Mouse (Mus musculus) small intestine, adult 2 months (tissue): ENCODE results near the gene Ptpra. TPM values are rescaled to one million over a fixed set of nuclear protein-coding genes. Genes with fewer than 3 reads are reported as not detected.

ENCODE experiments used
- H3K27ac ChIP-seq: fragments of 200-500 bp; 2 replicates; pipeline ENCODE4 v1.5.1; 2012; ENCODE audit warnings: low read depth, low read length, control low read depth, inconsistent platforms; ENCODE audit not compliant: insufficient read depth
- H3K27me3 ChIP-seq: fragments of 200-500 bp; 2 replicates; pipeline ENCODE4 v1.6.1; 2012; ENCODE audit warnings: mild to moderate bottlenecking, moderate library complexity, low read length, inconsistent platforms; ENCODE audit not compliant: control insufficient read depth, insufficient read depth
- H3K36me3 ChIP-seq: fragments of 200-500 bp; 2 replicates; pipeline ENCODE4 v1.6.1; 2012; ENCODE audit warnings: mild to moderate bottlenecking, low read length, control low read depth, inconsistent platforms; ENCODE audit not compliant: control insufficient read depth, insufficient read depth
- H3K4me1 ChIP-seq: fragments of 200-500 bp; 2 replicates; pipeline ENCODE4 v1.6.1; 2012; ENCODE audit warnings: low read length, inconsistent platforms, mixed read lengths; ENCODE audit not compliant: control insufficient read depth, insufficient read depth, insufficient read length
- H3K4me3 ChIP-seq: fragments of 200-500 bp; 2 replicates; pipeline ENCODE4 v1.5.1; 2012; ENCODE audit warnings: low read depth, mild to moderate bottlenecking, control low read depth, inconsistent platforms, low read length, moderate library complexity
- CTCF ChIP-seq: fragments of 200-500 bp; IDR thresholded peaks from 2 replicates; pipeline ENCODE4 v1.5.1; 2012; ENCODE audit warnings: low read depth, mild to moderate bottlenecking, control low read depth, inconsistent platforms, low read length, moderate library complexity, mixed read lengths; ENCODE audit not compliant: insufficient replicate concordance, insufficient read length; ENCODE audit errors: extremely low read depth
- POLR2A ChIP-seq: fragments of 200-500 bp; IDR thresholded peaks from 2 replicates; pipeline ENCODE4 v1.6.1; 2012; ENCODE audit warnings: low read depth, mild to moderate bottlenecking, control low read depth, inconsistent platforms, low read length, moderate library complexity
- WGBS: fragments of 180-500 bp; shearing (Covaris S2); methylation state at CpG from one replicate; pipeline ENCODE4 v1.1.7; 2018; 5-methylcytosine and 5-hydroxymethylcytosine counted together
- polyA plus RNA-seq: library from polyadenylated mRNA; depleted of rRNA; stranded (reverse); fragments of >200 nt; gene quantifications from 2 replicates; pipeline ENCODE4 v1.2.3, GENCODE M21; 2012

The Ptpra gene
- polyA plus RNA-seq, 1 experiment, result 21.8 TPM

DNA sequence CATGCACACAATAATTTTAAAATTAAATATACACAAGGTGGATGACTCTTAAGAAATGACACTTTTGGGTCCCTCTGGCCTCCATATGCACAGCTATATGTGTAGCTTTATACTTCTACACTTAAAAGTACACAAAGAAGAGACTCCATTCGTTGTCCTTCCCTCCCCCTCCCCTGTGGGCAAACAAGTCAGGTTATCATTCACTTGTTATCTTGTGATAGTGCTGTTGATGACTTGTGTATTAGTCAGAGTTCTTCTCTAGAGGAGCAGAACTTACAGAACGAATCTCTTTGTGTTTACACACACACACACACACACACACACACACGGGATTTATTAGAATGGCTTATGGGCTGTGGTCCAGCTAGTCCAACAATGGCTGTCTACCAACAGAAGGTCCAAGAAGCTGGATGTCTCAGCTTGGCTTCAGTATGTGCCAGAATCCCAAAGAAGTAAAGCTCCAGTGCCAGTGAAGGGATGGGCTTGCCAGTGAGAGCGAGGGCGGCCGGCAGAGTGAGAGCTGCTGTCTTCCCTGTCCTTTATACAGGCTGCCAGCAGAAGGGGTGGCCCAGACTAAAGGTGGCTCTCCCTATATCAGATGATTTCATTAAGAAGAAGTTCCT lies 4.8 kb downstream of the Ptpra start:
- WGBS, result 42% methylated on average over 6 of the region's 6 CpGs
- Histone ChIP-seq H3K4me3 (no peak overlapping the region), H3K36me3 (no peaks in the 10 kb centered on the region), H3K4me1 (peaks cover 8% of the 10 kb centered on the region; the same call in 1 of the 2 replicates), H3K27ac (no peak overlapping the region), H3K27me3 (no peaks in the 10 kb centered on the region)
- TF ChIP-seq POLR2A, result no peak
- TF ChIP-seq CTCF, result no peak

DNA sequence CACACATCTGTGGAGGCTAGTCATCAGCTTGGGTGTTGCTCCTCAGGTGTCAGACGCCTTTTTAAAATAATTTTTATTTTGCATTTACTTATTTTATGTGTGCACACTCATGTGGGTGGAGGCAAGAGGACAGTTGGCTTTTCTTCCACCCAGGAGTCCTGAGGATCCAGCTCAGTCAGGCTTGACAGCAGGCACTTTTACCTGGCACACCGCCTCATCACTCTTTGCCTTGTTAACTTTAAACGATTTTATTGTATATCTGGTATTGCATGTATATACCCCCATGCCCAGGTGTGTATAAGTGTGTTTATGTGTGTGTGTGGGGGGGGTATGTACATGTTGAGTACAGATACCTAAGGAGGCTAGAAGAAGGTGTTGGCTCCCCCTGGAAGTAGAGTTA lies 7.8 kb downstream of the Ptpra start:
- Histone ChIP-seq H3K4me3 (no peak overlapping the region), H3K27me3 (no peaks in the 10 kb centered on the region), H3K4me1 (no peaks in the 10 kb centered on the region), H3K27ac (no peak overlapping the region), H3K36me3 (no peaks in the 10 kb centered on the region)
- TF ChIP-seq CTCF (no peak), POLR2A (no peak)
- WGBS, result 79% methylated on average over 3 of the region's 3 CpGs

DNA sequence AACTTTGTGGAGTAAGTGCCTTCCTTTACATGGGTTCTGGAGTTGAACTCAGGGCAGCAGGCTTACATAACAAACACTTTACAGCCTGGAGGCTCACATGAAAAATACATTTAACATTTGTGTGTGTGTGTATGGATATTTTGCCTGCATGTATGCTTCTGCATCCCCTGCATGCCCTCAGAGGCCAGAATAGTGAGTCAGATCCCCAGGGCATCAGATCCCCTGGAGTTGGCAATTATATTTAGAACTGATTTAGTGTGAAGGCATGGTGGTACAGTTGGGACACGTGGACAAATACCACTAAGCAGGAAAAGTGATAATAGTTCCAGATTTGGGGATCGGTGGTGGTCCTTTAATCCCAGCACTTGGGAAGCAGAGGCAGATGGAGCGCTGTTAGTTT lies 9.5 kb downstream of the Ptpra start:
- WGBS, result 90% methylated on average over 3 of the region's 3 CpGs
- H3K27ac ChIP-seq, result no peak overlapping the region
- no peaks in the 10 kb centered on the region for H3K36me3 ChIP-seq
- no peaks in the 10 kb centered on the region for H3K4me1 ChIP-seq
- H3K27me3 ChIP-seq, result no peaks in the 10 kb centered on the region
- TF ChIP-seq POLR2A (no peak), CTCF (no peak)
- no peak overlapping the region for H3K4me3 ChIP-seq

DNA sequence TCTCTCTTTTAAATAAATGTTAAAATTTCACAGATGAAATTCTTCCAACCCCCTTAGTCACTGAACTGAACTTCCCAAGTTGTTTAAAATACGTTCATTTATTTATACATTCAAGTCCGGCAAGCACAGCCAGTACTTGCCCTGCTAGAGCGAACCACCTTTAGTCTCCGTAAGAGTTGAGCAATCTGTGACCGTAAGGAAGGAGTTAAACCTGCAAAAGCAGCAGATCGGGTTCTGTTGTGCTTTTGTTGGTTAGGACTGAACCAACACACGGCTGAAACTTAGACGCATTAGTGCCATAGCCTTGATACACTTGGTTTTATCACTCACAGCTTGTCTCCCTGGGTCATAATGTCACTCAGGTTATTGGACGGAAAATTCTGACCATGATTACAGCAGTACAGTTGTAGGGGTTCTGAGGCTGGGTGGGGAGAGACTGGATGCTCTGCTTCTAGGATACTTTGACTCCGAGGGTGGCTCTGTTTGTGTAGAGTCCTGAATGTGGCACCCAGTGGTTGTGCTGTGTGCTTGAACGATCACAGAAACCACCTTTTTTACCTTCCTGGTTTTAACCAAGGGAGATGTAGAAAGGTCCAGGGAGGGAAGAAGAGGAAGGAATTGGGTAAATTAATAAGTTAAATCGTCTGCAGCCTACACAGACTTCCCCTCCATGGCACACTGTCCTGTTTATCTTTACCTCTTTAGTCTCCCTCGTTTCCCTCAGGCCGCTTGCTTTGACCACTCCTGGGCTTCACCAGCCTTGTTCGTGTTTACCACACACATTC lies 11.4 kb downstream of the Ptpra start:
- TF ChIP-seq CTCF, result no peak
- no peak for TF ChIP-seq POLR2A
- H3K27me3 ChIP-seq, result no peaks in the 10 kb centered on the region
- no peak overlapping the region for H3K4me3 ChIP-seq
- no peaks in the 10 kb centered on the region for H3K4me1 ChIP-seq
- 62% methylated on average over 15 of the region's 15 CpGs for WGBS
- no peaks in the 10 kb centered on the region for H3K36me3 ChIP-seq
- H3K27ac ChIP-seq, result no peak overlapping the region

DNA sequence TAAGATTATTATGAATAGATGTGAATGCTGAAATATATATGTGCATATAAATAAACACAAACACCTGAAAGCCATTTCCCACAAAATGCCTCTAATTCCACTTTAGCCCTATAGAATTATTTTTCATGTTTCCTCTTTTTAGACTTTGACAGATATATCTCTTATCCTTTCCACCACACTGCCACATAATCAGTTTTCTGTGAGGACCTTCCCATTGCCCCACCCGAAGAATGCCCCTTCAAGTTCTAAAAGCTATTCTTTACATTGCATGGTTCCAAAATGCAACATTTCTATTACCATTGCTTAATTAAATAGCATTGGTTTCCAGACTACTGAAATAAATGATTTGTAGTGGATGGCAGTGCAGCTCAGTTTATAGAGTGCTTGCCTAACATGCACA lies 16.4 kb downstream of the Ptpra start:
- Histone ChIP-seq H3K36me3 (no peaks in the 10 kb centered on the region), H3K4me3 (no peak overlapping the region), H3K27me3 (no peaks in the 10 kb centered on the region), H3K4me1 (no peaks in the 10 kb centered on the region), H3K27ac (no peak overlapping the region)
- TF ChIP-seq CTCF (no peak), POLR2A (no peak)
- 86% methylated on average over 1 of the region's 1 CpGs for WGBS

DNA sequence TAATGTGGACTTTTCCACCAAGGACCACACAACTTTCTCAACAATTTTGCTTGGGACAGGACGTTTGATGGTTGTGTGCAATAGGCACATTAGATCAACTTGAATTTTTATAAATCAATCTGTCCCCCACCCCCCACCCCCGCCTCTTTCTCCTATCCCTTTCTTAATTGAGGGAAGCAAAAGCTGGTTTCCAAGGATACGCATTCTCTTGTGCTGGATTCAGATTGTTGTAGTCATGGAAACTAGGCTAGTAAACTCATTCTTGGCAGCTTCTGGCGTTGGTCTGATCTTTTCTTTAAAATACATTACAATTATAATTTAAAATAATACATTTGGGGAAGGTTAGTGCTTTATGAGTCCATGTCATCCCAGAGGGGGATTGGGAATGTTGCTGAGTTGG lies 19.3 kb downstream of the Ptpra start:
- Histone ChIP-seq H3K4me1 (no peaks in the 10 kb centered on the region), H3K27me3 (no peaks in the 10 kb centered on the region), H3K27ac (no peak overlapping the region), H3K4me3 (no peak overlapping the region), H3K36me3 (no peaks in the 10 kb centered on the region)
- 60% methylated on average over 4 of the region's 4 CpGs for WGBS
- no peak for TF ChIP-seq POLR2A
- no peak for TF ChIP-seq CTCF

DNA sequence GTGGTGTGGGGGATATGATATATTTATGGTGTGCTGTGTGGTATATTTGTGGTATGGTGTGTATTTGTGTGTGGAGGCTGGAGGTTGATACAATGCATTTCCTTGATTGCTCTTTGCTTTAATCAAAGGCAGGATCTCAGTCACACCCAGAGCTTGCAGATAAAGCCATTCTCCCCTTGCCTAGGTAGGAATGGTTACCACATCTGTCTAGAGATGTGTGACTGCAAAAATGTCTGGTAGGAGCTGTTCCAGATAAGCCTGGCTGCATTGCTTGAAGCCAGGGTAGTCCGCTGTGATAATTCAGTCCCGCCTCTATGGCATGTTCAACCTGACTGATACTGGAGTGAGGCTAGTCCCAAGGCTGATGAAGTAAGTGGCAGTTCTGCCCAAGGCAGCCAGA lies 19.9 kb downstream of the Ptpra start:
- 57% methylated on average over 2 of the region's 2 CpGs for WGBS
- no peak for TF ChIP-seq CTCF
- Histone ChIP-seq H3K4me1 (no peaks in the 10 kb centered on the region), H3K36me3 (no peaks in the 10 kb centered on the region), H3K27me3 (no peaks in the 10 kb centered on the region), H3K4me3 (no peak overlapping the region), H3K27ac (no peak overlapping the region)

DNA sequence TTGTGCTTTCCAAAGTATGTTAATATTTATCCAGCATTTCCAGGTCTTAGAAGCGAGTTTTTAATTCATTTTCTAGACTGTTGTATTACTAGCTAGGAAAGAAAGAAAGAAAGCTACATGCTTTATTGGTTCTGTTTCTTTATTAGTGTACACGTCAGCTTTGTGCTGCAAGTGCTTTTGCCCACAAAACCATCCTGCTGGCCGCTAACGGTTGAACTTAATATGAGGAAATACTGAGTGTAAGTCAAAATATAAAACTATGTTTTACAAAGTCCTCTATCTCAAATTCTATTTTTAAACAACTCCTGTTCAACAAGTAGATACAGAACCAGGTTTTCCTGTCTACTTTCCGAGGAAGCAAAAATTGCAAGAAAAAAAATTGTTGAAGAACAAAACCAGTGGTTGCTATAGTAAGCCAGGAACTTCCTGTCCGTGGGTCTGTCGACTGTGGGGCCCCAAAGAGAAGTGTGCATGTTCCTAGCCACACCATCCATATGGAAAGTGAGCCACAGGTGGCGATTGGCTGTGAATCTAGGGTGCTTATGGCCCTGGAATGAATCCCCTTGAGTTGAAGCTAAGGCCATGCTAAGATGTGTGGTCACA lies 22.9 kb downstream of the Ptpra start:
- H3K4me1 ChIP-seq, result no peaks in the 10 kb centered on the region; the same call in 1 of the 2 replicates
- no peak overlapping the region for H3K27ac ChIP-seq
- H3K4me3 ChIP-seq, result no peak overlapping the region
- no peak for TF ChIP-seq POLR2A
- TF ChIP-seq CTCF, result no peak
- H3K36me3 ChIP-seq, result 0 out of 2 replicates have a peak, but pooled peaks cover under 1% of the 10 kb centered on the region
- no peaks in the 10 kb centered on the region for H3K27me3 ChIP-seq
- 63% methylated on average over 8 of the region's 8 CpGs for WGBS
